Mouse (Mus musculus): ENCODE measurements around the gene Kcnk10. TPM values are rescaled to one million over a fixed set of nuclear protein-coding genes. Genes with fewer than 3 reads are reported as not detected.

The Kcnk10 gene
- total RNA-seq, 2 experiments from 2014 or later, result 15.2 to 18.3 TPM

DNA sequence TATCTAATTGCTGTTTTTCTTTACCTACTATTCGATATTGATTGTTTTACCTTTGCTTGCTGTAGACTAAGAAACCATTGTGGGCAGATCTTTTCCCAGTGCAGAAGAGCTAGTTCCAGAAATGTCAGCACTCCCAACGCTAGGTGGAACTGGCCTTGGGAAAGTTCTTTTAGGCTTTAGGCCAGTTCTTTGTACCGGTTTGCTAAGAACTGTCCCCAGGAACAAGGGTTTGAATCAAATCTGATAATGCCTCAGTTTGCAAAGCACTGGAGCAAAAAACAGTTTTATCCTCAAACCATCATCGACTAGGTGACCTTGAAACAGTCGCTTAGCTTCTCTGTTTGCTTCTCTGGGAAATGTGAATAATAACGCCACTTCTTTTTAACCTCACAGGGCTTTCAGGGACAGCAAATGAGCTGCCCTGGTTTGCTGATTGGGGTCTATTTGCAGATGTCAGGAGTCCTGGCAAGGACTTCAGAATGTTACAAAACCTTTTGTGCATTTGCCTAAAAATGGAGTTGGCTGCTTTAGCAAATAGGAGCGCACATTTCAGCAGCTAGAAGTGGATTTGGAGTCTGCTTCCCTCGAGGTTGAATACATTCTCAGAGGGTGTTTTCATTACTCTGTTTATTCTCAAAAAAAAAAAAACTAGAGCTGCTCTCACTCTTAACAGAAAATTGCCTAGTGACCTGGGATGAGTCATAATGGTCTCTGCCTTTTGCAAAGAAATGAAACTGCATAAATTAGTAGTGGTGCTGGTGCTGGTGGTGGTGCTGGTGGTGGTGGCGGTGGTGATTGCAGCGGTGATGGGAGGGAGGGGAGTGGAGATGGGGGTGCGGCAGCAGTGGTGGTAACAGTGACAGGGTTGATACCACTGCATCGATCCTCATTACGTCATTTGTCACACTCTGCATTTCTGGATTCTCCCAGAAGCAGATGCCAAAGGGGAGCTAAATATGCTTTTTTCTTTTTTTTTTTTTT, 53.5 kb downstream of the Kcnk10 start:
- DNase-seq (ENCODE audit: extremely low spot score in 1 of 2, low spot score in 1 of 2), result no peak

- DNase-seq (ENCODE audit: extremely low spot score in 1 of 2, low spot score in 1 of 2), result no peak
Observed at GRCm38 (mm10) chr12:98521311-98521710, 56.8 kb downstream of the Kcnk10 start.

DNA sequence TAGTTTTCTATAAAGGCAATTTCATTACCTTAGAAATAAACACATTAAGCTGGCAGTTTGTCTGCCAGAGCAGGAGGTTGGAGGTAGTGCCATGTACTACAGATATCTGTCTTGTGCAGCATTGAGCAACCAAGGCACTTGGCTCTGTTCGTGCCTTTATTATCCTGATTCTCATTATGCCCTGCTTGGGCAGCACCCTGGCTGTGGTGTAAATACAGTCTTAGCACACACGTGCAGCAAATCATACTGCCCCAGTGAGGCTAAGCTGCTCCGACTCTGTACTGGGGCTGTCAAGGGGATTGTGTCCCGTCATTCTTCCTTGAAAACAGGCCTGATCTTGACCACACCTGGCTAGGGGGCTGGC, 57.6 kb downstream of the Kcnk10 start:
- DNase-seq (ENCODE audit: extremely low spot score in 1 of 2, low spot score in 1 of 2), result no peak

DNA sequence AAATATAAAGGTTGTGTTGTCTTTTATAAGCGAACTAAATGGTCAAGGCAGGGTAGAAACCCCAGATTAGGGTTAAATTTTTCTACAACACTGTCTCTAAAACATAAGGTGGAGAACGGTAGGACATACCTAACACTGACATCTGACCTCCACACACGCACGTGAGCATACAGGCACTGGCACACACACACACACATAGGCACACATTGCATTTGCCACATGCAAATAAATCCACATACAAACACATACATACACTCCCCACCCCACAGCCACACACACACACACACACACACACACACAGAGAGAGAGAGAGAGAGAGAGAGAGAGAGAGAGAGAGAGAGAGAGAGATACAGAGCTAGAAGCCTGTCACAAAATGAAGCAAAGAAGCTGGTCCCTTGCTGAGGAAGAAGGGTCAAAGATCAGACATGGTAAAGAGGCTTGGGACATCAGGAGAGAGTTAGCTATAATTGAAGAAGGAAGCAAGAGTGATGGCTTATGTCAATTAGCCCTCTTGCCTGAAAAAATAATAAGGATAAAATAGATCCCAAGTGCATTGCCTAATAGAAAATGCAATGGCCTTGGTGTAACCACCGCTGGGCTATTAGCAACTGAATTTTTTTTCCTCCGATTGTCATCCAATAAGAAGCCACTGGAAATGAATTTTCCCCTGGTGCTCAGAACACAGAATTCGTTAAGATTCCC, 58.1 kb downstream of the Kcnk10 start:
- no peak for DNase-seq (ENCODE audit: extremely low spot score in 1 of 2, low spot score in 1 of 2)

DNA sequence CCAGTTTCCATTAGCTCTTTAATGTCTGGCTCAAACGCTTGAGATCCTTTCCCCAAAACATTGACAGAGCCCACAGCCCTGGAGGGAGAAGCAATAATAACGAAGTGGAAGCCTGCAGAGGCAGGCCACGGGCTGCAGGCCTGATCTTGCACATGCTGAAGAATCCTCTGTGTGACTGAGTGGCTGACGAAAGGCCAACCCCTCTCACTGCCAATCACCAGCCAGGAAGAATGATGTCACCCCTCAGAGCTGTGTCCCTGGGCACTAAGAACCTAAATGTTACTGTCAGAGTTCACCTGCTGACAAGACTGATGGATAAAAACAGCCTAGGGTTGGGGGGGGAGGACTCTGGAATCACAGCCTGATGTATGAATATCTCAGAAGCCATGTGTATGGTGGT, 72.5 kb downstream of the Kcnk10 start:
- no peak for DNase-seq (ENCODE audit: extremely low spot score in 1 of 2, low spot score in 1 of 2)

DNA sequence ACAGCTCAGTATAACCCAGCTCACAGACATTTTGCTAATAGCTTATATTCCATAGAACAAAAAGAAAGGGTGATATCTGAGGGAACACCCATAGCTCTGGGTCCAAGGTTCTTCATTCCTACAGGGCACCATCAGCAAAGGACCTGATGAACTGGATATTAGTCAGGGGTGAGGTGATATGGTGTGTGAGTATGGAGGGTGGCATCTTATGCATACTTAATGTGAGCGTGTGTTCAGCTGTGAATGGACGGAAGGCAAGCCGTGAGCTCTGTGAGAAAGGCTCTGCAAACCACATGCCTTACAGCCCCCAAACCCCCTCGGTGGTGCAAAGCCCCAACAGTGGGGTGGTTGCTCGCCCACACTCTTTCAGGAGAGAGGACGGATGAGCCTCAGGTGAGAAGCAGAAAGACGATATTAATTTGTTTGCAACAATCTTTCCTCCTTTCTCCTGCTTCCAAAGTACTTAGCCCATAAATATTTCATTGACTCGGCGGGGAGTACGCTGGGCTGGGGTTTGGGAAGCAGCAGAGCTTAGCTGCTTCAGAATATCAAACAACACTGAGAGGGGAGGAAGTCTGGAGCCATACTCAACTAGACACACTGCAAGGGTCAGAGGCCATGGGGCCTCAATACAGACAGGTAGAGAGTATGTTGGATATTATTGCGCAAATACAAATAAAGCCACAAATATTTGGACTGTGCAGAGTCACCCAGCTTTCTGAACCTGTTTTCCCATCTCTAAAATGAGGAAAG, 76.4 kb downstream of the Kcnk10 start:
- no peak for DNase-seq (ENCODE audit: extremely low spot score in 1 of 2, low spot score in 1 of 2)

DNA sequence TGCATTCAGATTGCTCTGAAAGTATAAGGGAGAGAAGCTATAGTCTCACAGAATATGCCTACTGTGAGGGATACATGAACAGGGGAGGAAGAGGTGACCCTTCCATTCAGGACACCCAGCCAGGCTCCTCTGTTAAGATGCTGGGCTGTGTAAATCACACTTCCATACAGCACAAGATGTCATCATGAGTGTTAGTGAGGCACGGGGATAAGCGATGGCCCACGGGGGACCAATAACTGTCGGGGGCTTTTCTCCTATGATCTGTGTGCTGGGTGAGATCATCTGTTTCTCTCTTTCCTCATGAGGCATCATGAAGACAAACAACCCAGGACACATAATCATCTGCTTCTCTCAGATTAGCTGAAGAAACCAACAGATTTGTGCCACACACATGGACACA, 77.1 kb downstream of the Kcnk10 start:
- DNase-seq (ENCODE audit: extremely low spot score in 1 of 2, low spot score in 1 of 2), result no peak

GRCm38 (mm10) chr12:98481460-98481859, 96.7 kb downstream of the Kcnk10 start:
- peak in 1 of 2 experiments; percentile 19 for DNase-seq (ENCODE audit: extremely low spot score in 1 of 2, low spot score in 1 of 2)

- DNase-seq (ENCODE audit: extremely low spot score in 1 of 2, low spot score in 1 of 2), result no peak
Observed at GRCm38 (mm10) chr12:98481048-98481447, 97.1 kb downstream of the Kcnk10 start.

- no peak for DNase-seq (ENCODE audit: extremely low spot score in 1 of 2, low spot score in 1 of 2)
Observed at GRCm38 (mm10) chr12:98477673-98478461, 100.2 kb downstream of the Kcnk10 start.

GRCm38 (mm10) chr12:98471232-98471631, 106.9 kb downstream of the Kcnk10 start:
- DNase-seq (ENCODE audit: extremely low spot score in 1 of 2, low spot score in 1 of 2), result no peak

- DNase-seq (ENCODE audit: extremely low spot score in 1 of 2, low spot score in 1 of 2), result no peak
Observed at GRCm38 (mm10) chr12:98470097-98470496, 108.0 kb downstream of the Kcnk10 start.

- DNase-seq (ENCODE audit: extremely low spot score in 1 of 2, low spot score in 1 of 2), result no peak
Observed at GRCm38 (mm10) chr12:98467793-98468192, 110.3 kb downstream of the Kcnk10 start.

- peak in 1 of 2 experiments; percentile 50 for DNase-seq (ENCODE audit: extremely low spot score in 1 of 2, low spot score in 1 of 2)
Observed at GRCm38 (mm10) chr12:98459889-98460288, 118.2 kb downstream of the Kcnk10 start.

DNA sequence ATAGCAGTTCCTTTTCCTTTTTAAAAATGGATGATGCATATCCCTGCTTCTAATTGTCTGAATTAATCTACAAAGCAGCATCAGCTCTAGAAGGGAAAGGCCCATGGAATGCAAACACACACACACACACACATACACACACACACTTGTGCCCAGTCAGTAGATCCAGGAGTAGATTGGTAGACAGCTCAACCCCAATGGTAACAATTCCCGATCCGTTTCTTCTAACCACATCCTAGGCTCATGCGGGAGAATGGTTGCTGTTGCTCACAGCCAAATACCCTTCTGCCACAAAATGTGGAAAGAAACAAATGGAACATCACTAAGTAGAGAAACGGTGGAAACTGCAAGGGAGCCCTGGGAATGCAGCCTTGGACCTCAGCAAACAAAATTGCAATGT, 119.2 kb downstream of the Kcnk10 start:
- DNase-seq (ENCODE audit: extremely low spot score in 1 of 2, low spot score in 1 of 2), result no peak

DNA sequence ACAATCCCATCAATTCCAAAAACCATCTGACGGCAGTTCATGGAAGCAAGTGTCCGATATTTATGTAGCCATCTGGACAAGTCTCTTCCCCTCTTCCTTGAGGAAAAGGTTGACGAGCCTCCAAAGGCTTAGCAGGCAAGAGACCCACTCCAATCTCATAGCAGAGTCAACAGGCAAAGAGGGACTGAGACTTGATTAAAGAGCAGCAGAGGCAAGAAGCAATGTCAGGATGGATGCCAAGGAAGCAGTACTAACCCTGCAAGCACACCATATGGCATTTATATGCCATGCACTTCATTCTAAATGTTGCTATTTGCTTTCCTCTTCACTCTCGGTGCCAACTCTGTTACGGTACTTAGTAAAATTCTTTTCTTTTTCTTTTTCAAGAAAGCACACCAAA, 119.6 kb downstream of the Kcnk10 start:
- no peak for DNase-seq (ENCODE audit: extremely low spot score in 1 of 2, low spot score in 1 of 2)

DNA sequence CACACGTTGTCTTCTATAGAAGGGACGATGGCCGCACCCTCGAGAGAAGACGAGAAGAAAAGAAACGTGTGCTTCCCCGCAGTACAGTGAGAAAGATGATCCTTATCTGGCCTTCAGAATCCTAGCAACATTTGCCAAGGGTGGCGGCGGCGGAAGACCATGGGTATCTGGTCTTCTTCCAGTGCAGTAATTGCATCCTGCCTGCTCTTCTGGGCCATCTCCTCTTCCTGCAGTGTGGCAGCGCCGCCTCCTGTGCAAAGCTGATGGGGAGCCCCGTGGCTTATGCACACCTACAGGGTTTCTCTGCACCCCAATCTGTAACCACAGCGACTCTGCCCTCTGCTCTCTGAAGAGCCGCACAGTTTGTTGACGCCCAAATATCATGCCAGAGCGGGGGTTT, 124.9 kb downstream of the Kcnk10 start:
- DNase-seq (ENCODE audit: extremely low spot score in 1 of 2, low spot score in 1 of 2), result peak in 1 of 2 experiments; percentile 25

DNA sequence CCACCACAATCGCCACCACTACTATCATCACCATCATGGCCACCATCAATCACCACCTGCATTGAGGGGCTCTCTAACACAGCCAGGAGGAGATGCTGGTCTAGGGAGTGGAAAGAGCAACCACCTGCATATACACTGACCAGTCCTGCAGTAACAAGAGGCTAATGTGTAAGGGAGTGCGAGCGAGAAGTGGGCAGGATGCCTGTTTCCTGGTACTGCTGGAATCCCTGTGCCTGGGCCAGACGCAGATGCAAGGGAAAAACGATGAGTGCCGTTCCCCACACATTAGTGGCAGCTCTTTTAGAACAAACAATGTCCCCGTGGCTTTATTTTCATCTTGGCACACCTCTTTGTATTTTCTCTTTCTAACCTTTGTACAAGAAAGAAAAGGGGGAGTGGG, 125.5 kb downstream of the Kcnk10 start:
- no peak for DNase-seq (ENCODE audit: extremely low spot score in 1 of 2, low spot score in 1 of 2)

DNA sequence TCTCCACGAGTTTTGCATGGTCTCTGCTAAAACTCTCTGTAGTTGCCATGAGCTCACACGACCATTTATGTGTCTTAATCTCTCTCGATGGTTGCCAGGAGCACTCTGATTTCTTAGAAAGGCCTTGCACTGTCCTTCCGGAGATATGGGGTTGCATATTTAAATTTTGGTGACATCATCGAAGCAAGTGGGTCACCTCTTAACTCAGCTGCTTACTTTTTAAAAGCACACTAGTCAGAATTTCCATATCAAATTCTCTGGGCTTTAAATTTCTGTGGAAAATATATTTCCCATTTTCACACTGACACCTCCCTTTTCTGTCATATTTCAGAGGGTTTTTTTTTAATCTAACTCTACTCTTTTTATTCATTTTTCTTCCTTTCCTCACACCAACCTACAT, 132.5 kb downstream of the Kcnk10 start:
- DNase-seq (ENCODE audit: extremely low spot score in 1 of 2, low spot score in 1 of 2), result no peak

DNA sequence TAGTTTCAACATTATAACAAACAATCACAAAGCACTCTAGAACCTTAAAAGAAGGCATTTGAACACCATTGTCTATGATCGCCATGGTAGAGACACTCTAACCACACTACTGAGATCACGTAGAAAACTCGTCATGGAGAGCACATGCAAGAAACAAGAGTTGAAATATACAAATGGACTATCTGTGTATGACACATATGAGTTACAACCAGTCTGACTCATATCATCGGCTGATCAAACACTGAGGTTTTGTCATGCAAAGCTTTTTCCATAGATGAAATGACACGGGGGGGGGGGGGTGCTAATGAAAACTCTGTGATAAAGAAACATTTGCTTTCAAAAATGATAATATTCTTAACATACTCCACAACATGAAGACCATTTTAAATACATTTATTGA, 133.2 kb downstream of the Kcnk10 start:
- no peak for DNase-seq (ENCODE audit: extremely low spot score in 1 of 2, low spot score in 1 of 2)
